Mouse (Mus musculus) C2C12 (cell line): ENCODE results near the gene Shisal1.

Experiments used
- CEBPB ChIP-seq: IDR thresholded peaks from one replicate; pipeline ENCODE4 v1.6.1; 2011; ENCODE audit warnings: low read depth, mild to moderate bottlenecking, control low read depth, moderate library complexity
- CTCF ChIP-seq: IDR thresholded peaks from one replicate; pipeline ENCODE4 v1.5.1; 2011; ENCODE audit not compliant: control insufficient read depth, insufficient read depth, insufficient read length
- FOSL1 ChIP-seq: IDR thresholded peaks from one replicate; pipeline ENCODE4 v1.8.0; 2011; ENCODE audit warnings: mild to moderate bottlenecking, low read length; ENCODE audit not compliant: poor library complexity, insufficient read depth, severe bottlenecking
- MAX ChIP-seq: IDR thresholded peaks from one replicate; pipeline ENCODE4 v1.6.1; 2011; ENCODE audit warnings: mild to moderate bottlenecking, control low read depth
- MYOD1 ChIP-seq: IDR thresholded peaks from one replicate; pipeline ENCODE4 v1.6.1; 2011; ENCODE audit warnings: low read depth; ENCODE audit not compliant: control insufficient read depth, insufficient read length
- MYOG ChIP-seq: IDR thresholded peaks from one replicate; pipeline ENCODE4 v1.6.1; 2011; ENCODE audit not compliant: control insufficient read depth, insufficient read length; ENCODE audit errors: extremely low read depth
- USF1 ChIP-seq: IDR thresholded peaks from one replicate; pipeline ENCODE4 v1.6.1; 2011; ENCODE audit warnings: low read depth, mild to moderate bottlenecking, control low read depth, moderate library complexity

DNA sequence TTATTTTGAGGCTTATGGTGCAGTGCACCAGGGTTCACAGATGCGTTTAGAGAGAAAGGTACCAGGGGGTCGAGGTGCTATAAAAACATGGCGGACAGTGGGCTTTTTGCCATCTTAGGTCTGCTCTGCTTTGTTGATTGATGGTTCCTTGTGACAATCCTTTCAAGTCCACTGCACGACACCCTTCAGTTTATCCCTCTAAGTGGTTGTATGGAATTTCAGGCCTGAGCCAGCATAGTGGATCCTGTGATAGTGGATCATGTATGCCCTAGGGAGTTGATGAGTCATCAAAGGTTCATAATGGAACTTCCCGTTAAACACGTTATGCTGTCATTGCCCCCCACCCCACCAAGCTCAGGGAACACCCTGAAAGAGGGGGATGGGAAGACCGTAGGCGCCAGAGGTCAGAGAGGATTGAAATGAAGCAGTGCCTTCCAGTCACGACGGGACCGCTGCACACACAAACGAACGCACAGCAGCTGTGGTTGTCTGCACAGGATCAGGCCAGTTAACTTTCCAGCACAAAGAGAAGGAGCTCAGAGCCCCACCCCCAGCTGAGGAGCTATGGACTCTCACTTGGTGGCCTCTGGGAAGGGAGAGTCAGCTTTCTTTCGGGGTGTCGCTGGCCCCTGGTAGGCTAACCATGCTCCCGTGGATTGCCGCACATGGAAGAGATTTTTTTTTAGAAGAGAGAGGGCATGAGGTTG is 81.1 kb downstream of the Shisal1 start:
- no peak for TF ChIP-seq CTCF
- TF ChIP-seq MYOG: no peak
- no peak for TF ChIP-seq MAX
- no peak for TF ChIP-seq MYOD1
- no peak for TF ChIP-seq CEBPB
- TF ChIP-seq FOSL1: peak; percentile 49
- no peak for TF ChIP-seq USF1
